Mouse (Mus musculus): Measurements from ENCODE around the gene Cyp46a1. TPM values are rescaled to one million over a fixed set of nuclear protein-coding genes. Genes with fewer than 3 reads are reported as not detected.

Cyp46a1 gene
- polyA plus RNA-seq (2012; rRNA removed; ENCODE audit: low replicate concordance) = 2.5 and 8.6 TPM in 2 replicates

GRCm38 (mm10) chr12:108333895-108334445 lies at the start of gene Cyp46a1:
TSS of gene Cyp46a1 (plus strand) at chr12:108334381.

GRCm38 (mm10) chr12:108305812-108306794 lies 28.1 kb upstream of the Cyp46a1 start, which contains the start of gene Hhipl1:
TSS of gene Hhipl1 (plus strand) at chr12:108306270.

GRCm38 (mm10) chr12:108370596-108371428 lies 36.6 kb downstream of the Cyp46a1 start, which contains the start of gene Eml1:
TSS of gene Eml1 (plus strand) at chr12:108370957.

Other genes starting within 250 kb of the Cyp46a1 start
- 34.0 and 42.3 TPM in 2 replicates for gene Setd3, start 155.1 kb upstream of the Cyp46a1 start, polyA plus RNA-seq (2012; rRNA removed; ENCODE audit: low replicate concordance)
- 11.6 and 18.8 TPM in 2 replicates for gene Ccnk, start 154.8 kb upstream of the Cyp46a1 start, polyA plus RNA-seq (2012; rRNA removed; ENCODE audit: low replicate concordance)
- gene Ccdc85c, start 59.0 kb upstream of the Cyp46a1 start, polyA plus RNA-seq (2012; rRNA removed; ENCODE audit: low replicate concordance) = 11.4 and 27.6 TPM in 2 replicates
- gene Hhipl1, start 28.1 kb upstream of the Cyp46a1 start, polyA plus RNA-seq (2012; rRNA removed; ENCODE audit: low replicate concordance) = 3.2 and 12.6 TPM in 2 replicates
- 25.1 and 133 TPM in 2 replicates for gene Eml1, start 36.6 kb downstream of the Cyp46a1 start, polyA plus RNA-seq (2012; rRNA removed; ENCODE audit: low replicate concordance)
- 34.5 and 69.9 TPM in 2 replicates for gene Evl, start 220.3 kb downstream of the Cyp46a1 start, polyA plus RNA-seq (2012; rRNA removed; ENCODE audit: low replicate concordance)

Data from subcutaneous adipose tissue, adult 2 months (tissue).